Mouse (Mus musculus) lung, embryonic 16.5 days (tissue): ENCODE data around the gene Armh3. TPM values are rescaled to one million over a fixed set of nuclear protein-coding genes. Genes with fewer than 3 reads are reported as not detected.

Source experiments
- polyA plus RNA-seq: library from polyadenylated mRNA; unstranded; fragments of >200 nt; fragmentation: Nextera tagmentation; extraction: Ambion mirVana; gene quantifications from 2 replicates; pipeline ENCODE4 v1.2.1, GENCODE M21; 2015

Gene Armh3
- polyA plus RNA-seq, 1 experiment from 2014 or later: 18.0 TPM

Other genes with a start within 250 kb of the Armh3 start
- gene Npm3, start 248.9 kb downstream of the Armh3 start, polyA plus RNA-seq: 14.7 and 15.8 TPM in 2 replicates
- 47.0 and 48.5 TPM in 2 replicates for gene Mgea5, start 214.7 kb downstream of the Armh3 start, polyA plus RNA-seq
- 1.7 and 1.9 TPM in 2 replicates for gene Kcnip2, start 182.4 kb downstream of the Armh3 start, polyA plus RNA-seq
- gene Hps6, start 5.0 kb upstream of the Armh3 start, polyA plus RNA-seq: 10.2 and 11.1 TPM in 2 replicates
- gene Pprc1, start 46.4 kb upstream of the Armh3 start, polyA plus RNA-seq: 24.4 and 27.0 TPM in 2 replicates
- 55.3 and 70.7 TPM in 2 replicates for gene Ldb1, start 46.7 kb upstream of the Armh3 start, polyA plus RNA-seq
- 59.2 and 66.2 TPM in 2 replicates for gene Nolc1, start 77.4 kb upstream of the Armh3 start, polyA plus RNA-seq
- gene Elovl3, start 133.4 kb upstream of the Armh3 start, polyA plus RNA-seq: 0.10 TPM in 1 of 2 replicates, not detected in the other
- 0.55 TPM in 1 of 2 replicates, not detected in the other for gene Pitx3, start 149.8 kb upstream of the Armh3 start, polyA plus RNA-seq
- gene Gbf1, start 154.0 kb upstream of the Armh3 start, polyA plus RNA-seq: 45.5 and 47.2 TPM in 2 replicates